Mouse (Mus musculus): Measurements from ENCODE around the gene Cntn6. TPM values are rescaled to one million over a fixed set of nuclear protein-coding genes. Genes with fewer than 3 reads are reported as not detected.

Gene Cntn6
- polyA plus RNA-seq, 1 experiment from 2014 or later: 5.1 TPM

DNA sequence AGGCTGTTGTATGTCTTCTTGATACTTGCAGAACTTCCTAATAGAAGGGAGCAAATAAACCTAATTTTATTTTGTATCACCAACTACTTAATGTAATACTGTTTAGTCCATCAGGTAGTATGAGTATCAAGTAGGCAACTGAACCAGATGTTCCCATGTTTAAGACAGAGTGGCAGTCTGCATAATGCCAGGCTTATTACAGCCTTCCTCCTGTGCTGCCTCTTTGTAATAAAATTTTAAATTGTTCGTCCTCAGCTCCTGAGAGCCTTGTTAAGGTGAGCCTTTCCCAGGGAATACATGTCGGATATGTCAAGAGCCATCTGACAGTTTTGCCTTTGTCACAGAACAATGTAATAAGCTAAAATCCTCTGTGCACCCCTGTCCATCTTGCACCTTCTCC is 294.9 kb downstream of the Cntn6 start:
- H3K4me1 ChIP-seq (replicated peaks): no peaks in the 10 kb centered on the region
- H3K27me3 ChIP-seq: no peaks in the 10 kb centered on the region
- no peaks in the 10 kb centered on the region for H3K36me3 ChIP-seq
- H3K4me2 ChIP-seq (replicated peaks): no peak overlapping the region
- 61% methylated on average over 2 of the region's 2 CpGs for WGBS
- no peaks in the 10 kb centered on the region for H3K9me3 ChIP-seq
- no peak overlapping the region for H3K9ac ChIP-seq (replicated peaks)
- no peak overlapping the region for H3K27ac ChIP-seq
- H3K4me3 ChIP-seq (replicated peaks): no peak overlapping the region
- ATAC-seq: no peak

DNA sequence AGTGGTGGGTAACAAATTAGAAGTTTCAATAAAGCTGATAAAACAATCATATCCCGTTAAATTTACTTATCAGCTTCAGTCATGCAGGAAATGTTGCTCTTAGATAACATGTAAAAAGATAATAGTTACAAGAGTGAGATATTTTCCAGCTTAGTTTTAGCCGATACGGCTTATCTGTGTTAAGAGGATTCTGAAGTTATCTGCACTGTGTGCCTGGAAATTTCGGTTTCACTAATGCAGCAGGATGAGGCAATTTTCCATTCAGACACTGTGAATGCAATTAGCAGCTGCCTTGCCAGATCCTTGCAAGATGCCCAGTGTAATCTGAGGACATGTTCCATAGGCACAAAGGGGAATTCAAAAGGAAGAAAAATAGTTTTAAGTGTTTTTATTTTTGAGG is 315.9 kb downstream of the Cntn6 start:
- Histone ChIP-seq H3K9me3 (no peaks in the 10 kb centered on the region), H3K4me1 (replicated peaks) (no peaks in the 10 kb centered on the region), H3K27me3 (no peaks in the 10 kb centered on the region), H3K36me3 (no peaks in the 10 kb centered on the region), H3K9ac (replicated peaks) (no peak overlapping the region), H3K27ac (no peak overlapping the region), H3K4me2 (replicated peaks) (no peak overlapping the region), H3K4me3 (replicated peaks) (no peak overlapping the region)
- no peak for ATAC-seq
- 45% methylated on average over 4 of the region's 4 CpGs for WGBS

DNA sequence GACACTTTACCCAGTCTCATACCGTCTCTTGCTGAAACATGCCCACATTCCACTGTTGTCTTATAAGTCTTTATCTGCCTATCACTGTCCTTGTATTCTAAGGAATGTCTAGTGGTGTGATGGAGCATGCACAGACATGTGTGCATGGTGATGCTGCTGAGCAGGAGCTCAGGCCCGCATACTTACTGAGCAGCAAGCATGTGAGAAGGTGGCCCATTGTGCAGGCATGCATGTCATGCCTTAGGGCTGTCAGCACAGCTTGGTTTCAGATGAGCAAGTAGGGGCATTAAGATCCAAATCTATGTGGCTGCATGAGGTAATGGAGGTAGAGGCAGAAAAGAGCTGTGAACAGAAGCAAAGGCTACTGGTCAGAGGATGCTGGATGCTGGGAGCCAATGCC is 323.0 kb downstream of the Cntn6 start:
- no peaks in the 10 kb centered on the region for H3K4me1 ChIP-seq (replicated peaks)

DNA sequence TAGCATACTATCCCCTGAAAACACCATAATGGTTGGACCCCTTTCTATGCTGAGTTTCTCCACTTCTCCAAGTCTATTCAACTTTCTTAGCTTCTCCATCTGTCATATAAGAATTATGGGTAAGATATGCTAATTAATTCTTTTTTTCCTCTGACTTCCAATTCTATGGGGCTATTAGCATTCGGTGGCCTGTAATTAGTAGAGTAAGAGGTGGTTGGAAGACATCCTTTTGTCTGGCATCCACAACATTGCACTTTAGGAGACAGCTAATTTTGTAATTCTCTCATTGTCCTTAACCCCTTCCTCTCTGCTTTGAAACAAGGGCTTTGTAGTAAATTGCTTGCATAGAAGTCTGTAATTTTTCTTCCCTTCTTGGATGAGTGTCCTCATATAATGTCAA is 387.1 kb downstream of the Cntn6 start:
- Histone ChIP-seq H3K4me3 (replicated peaks) (no peak overlapping the region), H3K4me1 (replicated peaks) (no peaks in the 10 kb centered on the region), H3K9me3 (no peaks in the 10 kb centered on the region), H3K36me3 (no peaks in the 10 kb centered on the region), H3K4me2 (replicated peaks) (no peak overlapping the region), H3K27ac (no peak overlapping the region), H3K27me3 (no peaks in the 10 kb centered on the region), H3K9ac (replicated peaks) (no peak overlapping the region)
- 64% methylated on average over 1 of the region's 1 CpGs for WGBS
- no peak for ATAC-seq

More for the DNA sequence above, 323.0 kb downstream of the Cntn6 start:
- Histone ChIP-seq H3K36me3 (no peaks in the 10 kb centered on the region), H3K4me2 (replicated peaks) (no peak overlapping the region), H3K27ac (no peak overlapping the region), H3K4me3 (replicated peaks) (no peak overlapping the region), H3K9ac (replicated peaks) (no peak overlapping the region), H3K27me3 (no peaks in the 10 kb centered on the region), H3K9me3 (no peaks in the 10 kb centered on the region)
- 86% methylated on average over 2 of the region's 2 CpGs for WGBS
- no peak for ATAC-seq

DNA sequence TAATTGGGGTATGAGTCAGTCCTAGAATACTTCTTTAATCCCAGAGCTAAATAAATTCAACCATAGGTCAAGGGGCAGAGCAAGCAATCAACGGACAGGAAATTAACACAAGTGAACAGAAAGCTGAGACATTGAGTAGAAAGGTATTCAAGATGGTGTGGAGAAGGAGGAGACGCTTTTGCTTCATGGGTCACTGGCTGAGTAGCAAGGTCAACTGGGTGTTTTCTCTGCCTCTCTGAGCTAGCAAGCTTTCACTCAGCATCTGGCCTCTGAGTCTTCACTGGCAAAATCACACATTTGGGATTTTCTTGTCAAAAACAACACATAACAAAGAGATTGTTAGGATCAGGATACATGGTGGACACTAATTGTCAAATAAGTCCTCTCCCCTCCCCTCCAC is 391.4 kb downstream of the Cntn6 start:
- Histone ChIP-seq H3K9me3 (no peaks in the 10 kb centered on the region), H3K9ac (replicated peaks) (no peak overlapping the region), H3K4me1 (replicated peaks) (no peaks in the 10 kb centered on the region), H3K36me3 (no peaks in the 10 kb centered on the region), H3K4me2 (replicated peaks) (no peak overlapping the region), H3K27ac (no peak overlapping the region), H3K27me3 (no peaks in the 10 kb centered on the region), H3K4me3 (replicated peaks) (no peak overlapping the region)
- no peak for ATAC-seq
- 19% methylated on average over 2 of the region's 2 CpGs for WGBS

DNA sequence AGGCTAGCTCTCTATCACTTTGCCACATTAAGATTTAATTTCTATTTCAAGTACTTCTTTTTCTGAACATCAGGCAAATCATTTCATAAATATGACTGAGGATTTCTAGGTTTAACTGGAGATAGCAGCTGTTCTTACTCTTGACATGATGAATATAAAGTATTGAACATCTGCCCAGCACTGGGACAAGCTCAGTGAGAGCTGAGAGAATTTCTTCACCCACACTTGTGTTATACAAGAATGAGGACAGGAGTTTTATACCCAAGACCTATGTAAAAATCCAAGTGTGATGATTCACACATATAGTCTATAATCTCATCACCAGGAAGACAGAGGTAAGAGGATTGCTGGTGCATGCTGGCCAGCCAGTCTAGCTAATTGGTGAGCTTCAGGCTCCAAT is 393.2 kb downstream of the Cntn6 start:
- Histone ChIP-seq H3K4me1 (replicated peaks) (no peaks in the 10 kb centered on the region), H3K27me3 (no peaks in the 10 kb centered on the region), H3K4me2 (replicated peaks) (no peak overlapping the region), H3K4me3 (replicated peaks) (no peak overlapping the region), H3K27ac (no peak overlapping the region), H3K9me3 (no peaks in the 10 kb centered on the region), H3K9ac (replicated peaks) (no peak overlapping the region), H3K36me3 (no peaks in the 10 kb centered on the region)
- ATAC-seq: no peak

DNA sequence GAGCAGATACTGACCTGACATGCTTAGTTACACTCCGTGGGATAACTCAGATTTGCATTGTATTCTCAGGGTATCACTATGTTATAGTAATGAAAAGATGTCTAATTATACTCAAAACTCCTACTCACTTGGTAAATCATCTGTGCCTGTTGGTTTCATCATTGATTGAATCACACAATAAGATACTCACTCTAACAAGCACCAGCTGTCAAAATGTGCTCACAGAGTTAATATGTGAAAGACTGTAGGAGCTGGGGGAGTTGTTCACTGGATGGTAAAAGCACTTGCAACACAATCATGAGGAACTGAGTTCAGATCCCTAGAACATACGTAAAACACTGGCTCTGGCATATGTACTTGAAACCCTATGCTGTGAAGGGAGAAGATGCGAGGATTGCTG is 398.5 kb downstream of the Cntn6 start:
- H3K4me1 ChIP-seq (replicated peaks): no peaks in the 10 kb centered on the region
- no peak overlapping the region for H3K27ac ChIP-seq
- no peak overlapping the region for H3K9ac ChIP-seq (replicated peaks)
- H3K27me3 ChIP-seq: no peaks in the 10 kb centered on the region
- no peak overlapping the region for H3K4me2 ChIP-seq (replicated peaks)
- no peak for ATAC-seq
- H3K4me3 ChIP-seq (replicated peaks): no peak overlapping the region
- 80% methylated on average over 3 of the region's 3 CpGs for WGBS
- no peaks in the 10 kb centered on the region for H3K9me3 ChIP-seq
- no peaks in the 10 kb centered on the region for H3K36me3 ChIP-seq
